Mouse (Mus musculus) lung, adult 2 months (tissue): ENCODE measurements at regions not wholly inside any gene's neighbourhood (a gene's known extent, or its start where the extent isn't known, plus 50 kb on each side); places are given as distances from the start of the nearest gene placed in this dataset.

ENCODE experiments used
- CTCF ChIP-seq: fragments of 200-500 bp; IDR thresholded peaks from 2 replicates; pipeline ENCODE4 v1.5.1; 2011; ENCODE audit warnings: mild to moderate bottlenecking, low read length, control low read depth; ENCODE audit not compliant: insufficient read depth
- POLR2A ChIP-seq: fragments of 200-500 bp; IDR thresholded peaks from 2 replicates; pipeline ENCODE4 v1.6.1; 2011; ENCODE audit warnings: low read depth, mild to moderate bottlenecking, control low read depth, low read length, borderline replicate concordance; ENCODE audit errors: extremely low read depth

DNA sequence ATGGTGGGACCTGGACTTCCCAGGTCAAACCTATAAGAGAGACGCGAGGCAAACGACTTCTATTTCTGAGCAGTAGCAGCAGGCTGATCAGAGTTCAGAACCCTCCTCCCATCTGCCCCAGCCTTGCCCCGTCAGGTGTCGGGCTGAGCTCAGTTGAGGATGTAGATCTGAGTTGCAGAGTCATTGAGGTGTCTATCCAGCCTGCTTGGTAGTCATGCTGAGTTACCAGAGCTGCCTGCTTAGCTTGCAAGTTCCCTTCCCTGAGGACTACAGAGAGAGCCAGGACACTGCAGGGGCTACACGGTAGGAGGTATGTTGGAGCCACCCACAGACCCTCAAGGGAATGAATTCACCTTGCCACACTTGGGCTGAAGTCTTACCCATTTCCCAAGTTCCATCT is 653.0 kb downstream of the Zfp706 start:
- TF ChIP-seq CTCF (no peak), POLR2A (no peak)
